In genomic region chr4:13264982-13265732, GRCm38 (mm10) we compare ENCODE assay signal across 11 mouse cellular contexts.
DNase-seq lines count a peak whose midpoint lies in the region; ATAC-seq lines count a peak whose summit lies in the region.
"Had no signal": no experiment of that assay in that cellular context is flagged by ENCODE, and none has a peak within 500 bp of the region (broad histone marks: within the 10 kb centered on the region; RNA-seq: fewer than 3 reads in every experiment).

No protein-coding gene starts in this region.

- H3K27me3 ChIP-seq in lung, embryonic 16.5 days (ENCODE audit: control insufficient read depth, insufficient read depth, low read depth, low read length): no peaks in the 10 kb centered on the region
- no peaks in the 10 kb centered on the region for H3K27me3 ChIP-seq in embryonic facial prominence, embryonic 11.5 days (ENCODE audit: control insufficient read depth, insufficient read depth, low read length)
- H3K27me3 ChIP-seq in stomach, embryonic 15.5 days (replicated peaks): no peaks in the 10 kb centered on the region

- H3K9me3 ChIP-seq in lung, embryonic 16.5 days (ENCODE audit: control insufficient read depth, low read length): no peaks in the 10 kb centered on the region
- no peaks in the 10 kb centered on the region for H3K9me3 ChIP-seq in embryonic facial prominence, embryonic 11.5 days (replicated peaks; ENCODE audit: control insufficient read depth, low read length)
- no peaks in the 10 kb centered on the region for H3K9me3 ChIP-seq in stomach, embryonic 15.5 days

- no peak for DNase-seq in lung, adult 18-20 months
- peak; percentile 73 for DNase-seq in embryonic facial prominence, embryonic 11.5 days (ENCODE audit: low spot score)
- peak; percentile 42 to 48 for DNase-seq in heart, postnatal 10 days
- no peak for DNase-seq in left cerebral cortex, postnatal 14 days (ENCODE audit: low spot score in 2 of 2)
- no peak for DNase-seq in kidney, postnatal 25 days
- DNase-seq in adrenal gland, postnatal 4 days (ENCODE audit: low spot score in 2 of 2): no peak
- DNase-seq: cerebellum, adult 9-10 months; kidney, postnatal 14 days; right cerebral cortex, postnatal 4 days had no signal

- no peak overlapping the region for H3K27ac ChIP-seq in lung, embryonic 16.5 days (ENCODE audit: low read length)
- H3K27ac ChIP-seq in embryonic facial prominence, embryonic 11.5 days (replicated peaks; ENCODE audit: low read depth, low read length): no peak overlapping the region
- peak overlapping the region; percentile 31; the same call in 1 of the 2 replicates for H3K27ac ChIP-seq in stomach, embryonic 15.5 days

- peak; percentile 72 for ATAC-seq in lung, embryonic 16.5 days (ENCODE audit: low read depth)
- 0 out of 2 replicates have a peak, but pooled peaks have one; percentile 73 for ATAC-seq in embryonic facial prominence, embryonic 11.5 days (replicated peaks; ENCODE audit: insufficient number of reproducible peaks, low FRiP score, low TSS enrichment, low read depth)
- peak; percentile 88 for ATAC-seq in stomach, embryonic 15.5 days (ENCODE audit: insufficient read depth, low FRiP score, low read depth)

- H3K4me3 ChIP-seq in lung, embryonic 16.5 days (ENCODE audit: low read length): no peak overlapping the region
- H3K4me3 ChIP-seq in embryonic facial prominence, embryonic 11.5 days (ENCODE audit: low read depth, low read length): no peak overlapping the region
- H3K4me3 ChIP-seq in stomach, embryonic 15.5 days (replicated peaks): no peak overlapping the region

- WGBS in lung, embryonic 16.5 days: 17% methylated on average over 5 of the region's 5 CpGs
- WGBS in embryonic facial prominence, embryonic 11.5 days: 56% methylated on average over 5 of the region's 5 CpGs
- 22% methylated on average over 5 of the region's 5 CpGs for WGBS in stomach, embryonic 15.5 days

- no peak overlapping the region for H3K4me2 ChIP-seq in lung, embryonic 16.5 days (ENCODE audit: low read depth, low read length)
- no peak overlapping the region for H3K4me2 ChIP-seq in embryonic facial prominence, embryonic 11.5 days (ENCODE audit: low read depth, low read length)
- no peak overlapping the region for H3K4me2 ChIP-seq in stomach, embryonic 15.5 days

- no peaks in the 10 kb centered on the region for H3K36me3 ChIP-seq in lung, embryonic 16.5 days (ENCODE audit: control insufficient read depth, insufficient read depth, low read length)
- no peaks in the 10 kb centered on the region for H3K36me3 ChIP-seq in embryonic facial prominence, embryonic 11.5 days (replicated peaks; ENCODE audit: control insufficient read depth, insufficient read depth, low read depth, low read length)
- H3K36me3 ChIP-seq in stomach, embryonic 15.5 days: no peaks in the 10 kb centered on the region

- H3K9ac ChIP-seq in lung, embryonic 16.5 days (ENCODE audit: low read length): no peak overlapping the region
- H3K9ac ChIP-seq in embryonic facial prominence, embryonic 11.5 days (replicated peaks; ENCODE audit: low read length): no peak overlapping the region
- no peak overlapping the region for H3K9ac ChIP-seq in stomach, embryonic 15.5 days

- intact Hi-C loops in heart, postnatal 10 days (cut with DNase I): no loop called here
- intact Hi-C loops in left cerebral cortex, postnatal 14 days (cut with DNase I): no loop called here

- peaks cover 7% of the 10 kb centered on the region; the same call in 1 of the 2 replicates for H3K4me1 ChIP-seq in lung, embryonic 16.5 days (replicated peaks; ENCODE audit: control insufficient read depth, insufficient read depth, low read length)
- no peaks in the 10 kb centered on the region for H3K4me1 ChIP-seq in embryonic facial prominence, embryonic 11.5 days (ENCODE audit: control insufficient read depth, insufficient read depth, low read length)
- H3K4me1 ChIP-seq in stomach, embryonic 15.5 days: 0 out of 2 replicates have a peak, but pooled peaks cover 4% of the 10 kb centered on the region

Comparison
In these comparisons a context has a peak if more than half of its experiments do, and no peak if none do; other contexts are left out.
1. DNase-seq: peak in embryonic facial prominence, embryonic 11.5 days (single experiment) and heart, postnatal 10 days (2 of 2); none in lung, adult 18-20 months (0 of 2), left cerebral cortex, postnatal 14 days (0 of 2), kidney, postnatal 25 days (0 of 2) and adrenal gland, postnatal 4 days (0 of 2).
2. Peak in every context shown above with its lines, with median percentiles within 50 percentile points of each other: ATAC-seq.